Mouse (Mus musculus) adrenal gland, adult 8-10 months (tissue): ENCODE results near the gene Lrrc36. TPM values are rescaled to one million over a fixed set of nuclear protein-coding genes. Genes with fewer than 3 reads are reported as not detected.

ENCODE experiments used
- DNase-seq: peaks from one replicate; pipeline ENCODE4 v3.0.0; 2022
- total RNA-seq, 4 experiments: library from RNA; stranded (reverse); gene quantifications; 2 replicates each; pipeline ENCODE4 v1.2.4; 2022

The Lrrc36 gene
- total RNA-seq, 4 experiments from 2014 or later = 4.1 to 10.1 (median 7.0) TPM

- DNase-seq = no peak
These were observed 71.0 kb downstream of the Lrrc36 start for GRCm38 (mm10) chr8:105484392-105484791.

DNA sequence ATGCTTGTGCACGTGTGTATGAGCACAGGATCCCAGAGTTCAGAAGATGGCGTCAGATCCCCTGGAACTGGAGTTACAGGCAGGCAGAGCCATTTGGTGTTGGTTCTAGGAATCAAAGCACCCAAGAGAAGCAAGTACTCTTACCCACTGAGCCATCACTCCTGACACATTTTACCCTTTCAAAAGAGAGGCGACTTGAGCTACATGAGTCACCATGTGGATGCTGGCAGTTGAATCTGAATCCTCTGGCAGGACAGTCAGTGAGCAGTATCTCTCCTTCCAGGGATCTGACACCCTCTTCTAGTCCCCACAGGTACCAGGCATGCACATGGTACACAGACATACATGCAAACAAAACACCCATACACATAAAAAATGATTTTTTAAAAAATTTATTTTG lies 74.7 kb downstream of the Lrrc36 start:
- no peak for DNase-seq

- DNase-seq = no peak
These were observed 75.9 kb downstream of the Lrrc36 start for GRCm38 (mm10) chr8:105489281-105489680.

- no peak for DNase-seq
These were observed 80.1 kb downstream of the Lrrc36 start for GRCm38 (mm10) chr8:105493495-105493894.

GRCm38 (mm10) chr8:105494566-105494965 lies 81.2 kb downstream of the Lrrc36 start:
- no peak for DNase-seq

GRCm38 (mm10) chr8:105495350-105496302 lies 82.3 kb downstream of the Lrrc36 start:
- DNase-seq = no peak

DNA sequence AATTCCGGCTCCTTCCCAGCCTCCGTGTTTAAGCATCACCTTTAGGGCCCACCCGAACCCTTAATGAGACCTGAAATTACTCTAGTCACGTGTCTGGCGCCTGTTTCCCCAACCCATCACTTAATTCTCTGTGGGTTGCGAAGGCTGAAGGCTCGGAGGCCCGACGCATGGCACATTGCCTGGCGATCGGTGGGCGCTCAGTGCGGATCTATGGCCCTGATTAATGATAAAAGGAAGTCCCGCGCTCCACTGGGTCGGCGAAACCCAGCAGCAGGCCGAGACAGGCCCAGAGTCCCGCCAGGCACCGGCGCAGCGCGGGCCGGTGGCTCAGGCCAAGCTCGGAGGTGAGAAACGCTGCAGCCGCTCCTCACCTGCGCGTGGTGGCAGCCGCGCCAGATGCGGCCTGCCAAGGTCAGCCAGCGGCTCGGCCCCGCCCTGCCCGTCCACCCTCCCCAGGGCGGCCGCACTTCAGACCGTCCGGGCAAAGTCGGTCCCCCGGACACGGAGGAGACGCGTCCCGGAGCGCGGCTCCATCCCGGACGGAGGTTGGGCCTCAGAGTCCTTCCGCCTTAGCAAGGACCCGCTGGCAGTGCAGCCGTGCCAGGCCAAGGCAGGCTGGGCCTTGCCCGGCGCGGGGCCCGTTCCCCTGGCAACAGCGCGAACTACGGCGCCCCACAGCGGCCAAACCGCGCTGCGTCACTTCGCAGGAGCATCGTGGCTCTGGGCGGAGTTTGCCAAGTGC lies 83.2 kb downstream of the Lrrc36 start, which contains the start of gene Zdhhc1:
Zdhhc1 (minus strand) TSS at position 464 of the 742 bp plus-strand sequence.
- peak; percentile 80 for DNase-seq

GRCm38 (mm10) chr8:105499787-105500186 lies 86.4 kb downstream of the Lrrc36 start:
- no peak for DNase-seq

- DNase-seq = no peak
These were observed 91.2 kb downstream of the Lrrc36 start for GRCm38 (mm10) chr8:105504617-105505016.

- DNase-seq = no peak
These were observed 93.6 kb downstream of the Lrrc36 start for GRCm38 (mm10) chr8:105506977-105507376.

DNA sequence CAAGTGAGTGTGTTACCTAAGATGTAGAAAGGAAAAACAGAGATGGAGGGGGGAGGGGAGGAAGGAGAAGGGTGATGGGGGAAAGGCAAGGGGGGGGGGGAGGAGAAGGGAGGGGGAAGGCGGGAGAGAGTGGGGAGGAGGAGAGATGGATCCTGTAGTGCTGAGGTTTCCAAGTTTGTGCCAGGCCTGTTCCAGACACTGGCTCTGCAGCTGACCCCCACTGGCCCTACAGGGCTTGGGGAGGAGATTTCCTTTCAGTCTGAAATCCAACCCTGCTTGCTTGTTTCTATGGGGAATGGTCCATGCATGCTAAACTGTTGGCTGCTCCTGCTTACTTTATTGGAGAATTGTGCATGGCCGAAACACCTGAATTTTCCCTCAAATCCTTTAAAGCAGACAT lies 95.4 kb downstream of the Lrrc36 start:
- DNase-seq = no peak

DNA sequence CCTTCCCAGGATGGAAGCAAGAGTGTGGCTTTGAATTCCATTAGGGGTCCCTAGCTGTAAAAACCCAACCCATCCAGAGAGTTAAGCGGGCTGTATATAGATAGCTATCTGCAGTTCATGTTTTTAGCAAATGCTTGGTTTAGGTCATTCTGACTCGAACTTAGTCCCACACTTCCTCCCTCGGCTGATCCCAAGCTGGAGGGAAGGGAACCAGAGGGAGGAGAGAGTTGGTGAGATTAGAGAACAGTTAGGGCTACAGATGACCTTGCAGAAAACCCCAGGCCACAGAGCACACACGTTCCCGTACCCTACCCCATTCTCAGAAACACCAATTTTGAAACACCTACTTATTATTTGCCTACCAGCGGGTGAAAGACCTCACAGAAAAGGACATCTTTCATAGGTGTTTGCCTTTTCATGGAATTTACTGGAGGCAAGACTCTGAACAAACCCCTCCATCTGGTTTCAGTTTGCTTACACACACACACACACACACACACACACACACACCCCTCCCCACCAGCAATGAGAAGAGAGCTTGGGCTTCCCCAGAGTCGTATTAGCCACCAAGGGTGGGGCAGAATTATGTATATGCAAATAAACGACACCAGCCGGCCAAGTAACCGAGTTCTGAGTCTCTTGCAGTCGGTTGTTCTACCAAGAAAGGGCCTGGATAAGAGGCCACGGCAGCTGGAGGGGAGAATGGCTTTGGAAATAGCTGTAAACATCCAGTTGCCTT lies 96.8 kb downstream of the Lrrc36 start:
- no peak for DNase-seq

Other genes starting within 250 kb of the Lrrc36 start
- gene Cbfb, start 242.9 kb upstream of the Lrrc36 start, total RNA-seq = 100 to 1,000 TPM in 2 of 4 experiments, 10 to 100 TPM in 2; 71.5 to 127 (median 93.2) TPM
- 10 to 100 TPM; 25.0 to 31.8 (median 28.4) TPM for gene D230025D16Rik, start 188.4 kb upstream of the Lrrc36 start, total RNA-seq
- gene B3gnt9, start 158.4 kb upstream of the Lrrc36 start, total RNA-seq = 1 to 10 TPM; 3.5 to 5.9 (median 4.6) TPM
- gene Tradd, start 149.0 kb upstream of the Lrrc36 start, total RNA-seq = 10 to 100 TPM; 15.5 to 20.0 (median 19.2) TPM
- 1 to 10 TPM; 3.9 to 5.4 (median 4.5) TPM for gene Fbxl8, start 148.9 kb upstream of the Lrrc36 start, total RNA-seq
- gene Hsf4, start 143.8 kb upstream of the Lrrc36 start, total RNA-seq = 1 to 10 TPM; 2.1 to 4.8 (median 3.3) TPM
- gene Nol3, start 137.4 kb upstream of the Lrrc36 start, total RNA-seq = 10 to 100 TPM in 1 of 4 experiments, 1 to 10 TPM in 3; 5.5 to 11.7 (median 6.5) TPM
- 1 to 10 TPM; 2.6 to 5.0 (median 4.6) TPM for gene 4931428F04Rik, start 123.7 kb upstream of the Lrrc36 start, total RNA-seq
- gene Exoc3l, start 117.5 kb upstream of the Lrrc36 start, total RNA-seq = 10 to 100 TPM; 20.0 to 57.6 (median 36.8) TPM
- gene E2f4, start 115.9 kb upstream of the Lrrc36 start, total RNA-seq = 10 to 100 TPM; 39.5 to 53.6 (median 42.0) TPM
- gene Elmo3, start 108.0 kb upstream of the Lrrc36 start, total RNA-seq = 10 to 100 TPM in 2 of 4 experiments, 1 to 10 TPM in 2; 7.0 to 14.0 (median 9.3) TPM
- 10 to 100 TPM in 2 of 4 experiments, 1 to 10 TPM in 2; 3.1 to 14.2 (median 8.5) TPM for gene Lrrc29, start 87.3 kb upstream of the Lrrc36 start, total RNA-seq
- 10 to 100 TPM; 62.1 to 66.9 (median 65.1) TPM for gene Tmem208, start 87.2 kb upstream of the Lrrc36 start, total RNA-seq
- gene Fhod1, start 65.6 kb upstream of the Lrrc36 start, total RNA-seq = 10 to 100 TPM; 11.8 to 21.9 (median 17.1) TPM
- gene Slc9a5, start 64.7 kb upstream of the Lrrc36 start, total RNA-seq = 1 to 10 TPM in 3 of 4 experiments, under 1 TPM in 1; 0.73 to 1.9 (median 1.4) TPM
- gene Plekhg4, start 40.3 kb upstream of the Lrrc36 start, total RNA-seq = 1 to 10 TPM in 2 of 4 experiments, under 1 TPM in 2; 0.42 to 2.7 (median 1.3) TPM
- under 1 TPM in 1 of 4 experiments, not detected in 3; 0.15 TPM for gene Kctd19, start 69 bp upstream of the Lrrc36 start, total RNA-seq
- gene Tppp3, start 58.0 kb downstream of the Lrrc36 start, total RNA-seq = 10 to 100 TPM; 28.3 to 40.2 (median 33.0) TPM
- 10 to 100 TPM; 20.6 to 40.1 (median 31.3) TPM for gene Zdhhc1, start 83.3 kb downstream of the Lrrc36 start, total RNA-seq
- gene Hsd11b2, start 105.2 kb downstream of the Lrrc36 start, total RNA-seq = under 1 TPM; 0.56 to 0.98 (median 0.82) TPM
- gene Atp6v0d1, start 152.5 kb downstream of the Lrrc36 start, total RNA-seq = 100 to 1,000 TPM; 113 to 135 (median 122) TPM
- 10 to 100 TPM; 28.1 to 47.9 (median 37.8) TPM for gene Ripor1, start 191.7 kb downstream of the Lrrc36 start, total RNA-seq
- gene Ctcf, start 223.0 kb downstream of the Lrrc36 start, total RNA-seq = 10 to 100 TPM; 61.2 to 79.1 (median 67.7) TPM
- gene Agrp, start 223.8 kb downstream of the Lrrc36 start, total RNA-seq = 10 to 100 TPM in 1 of 4 experiments, 1 to 10 TPM in 2, under 1 TPM in 1; 0.97 to 11.6 (median 4.2) TPM